Mouse (Mus musculus): ENCODE measurements at regions not wholly inside any gene's neighbourhood (a gene's known extent, or its start where the extent isn't known, plus 50 kb on each side); places are given as distances from the start of the nearest gene placed in this dataset.

DNA sequence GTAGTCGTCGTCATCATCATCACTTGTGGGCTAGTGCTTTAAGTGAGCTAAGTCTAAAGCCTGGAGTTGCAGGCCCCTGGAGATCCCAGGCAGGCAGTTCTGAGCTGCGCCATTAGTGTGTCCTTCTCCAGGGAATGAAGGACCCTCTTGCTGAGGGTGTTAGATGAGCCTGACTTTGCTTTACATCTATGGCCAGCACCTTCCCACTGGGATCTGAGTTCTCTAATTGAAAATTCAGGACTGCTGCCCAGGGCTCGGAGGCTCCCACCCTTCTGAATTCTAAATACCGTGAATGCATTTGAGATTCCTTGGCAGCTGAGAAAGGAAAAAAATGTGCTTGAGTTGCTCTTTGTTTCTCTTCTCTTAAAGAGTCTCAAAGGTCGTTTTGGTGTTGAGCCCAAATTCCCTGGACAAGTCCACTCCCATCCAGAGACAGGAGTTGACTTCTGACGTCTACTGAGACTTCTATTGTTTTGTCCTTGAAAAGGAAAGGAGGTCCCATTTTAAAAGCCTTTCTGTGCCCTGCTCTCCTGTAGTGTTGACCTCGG is 335.9 kb downstream of the 1810013L24Rik start:
- TF ChIP-seq CTCF (IDR thresholded peaks at IDR 0.05; ENCODE audit: control insufficient read depth, insufficient read depth, insufficient replicate concordance, low read depth, low read length): no peak
- no peak for TF ChIP-seq POLR2A (IDR thresholded peaks at IDR 0.05; ENCODE audit: control insufficient read depth, low read depth, low read length)

All from testis, adult 2 months (tissue).